Mouse (Mus musculus) myocyte (in vitro differentiated cells): ENCODE measurements around the gene Bcas3. TPM values are rescaled to one million over a fixed set of nuclear protein-coding genes. Genes with fewer than 3 reads are reported as not detected.

Experiments
- H3K27me3 ChIP-seq: one replicate; pipeline ENCODE4 v1.6.1; 2011; ENCODE audit not compliant: control insufficient read depth, insufficient read depth, insufficient read length
- H3K36me3 ChIP-seq: one replicate; pipeline ENCODE4 v1.6.1; 2011; ENCODE audit not compliant: control insufficient read depth, insufficient read depth
- H3K4me2 ChIP-seq: one replicate; pipeline ENCODE4 v1.6.1; 2011; ENCODE audit warnings: low read depth, control low read depth
- H3K4me3 ChIP-seq: one replicate; pipeline ENCODE4 v1.5.1; 2011; ENCODE audit warnings: mild to moderate bottlenecking, control low read depth, moderate library complexity
- H3K79me2 ChIP-seq: one replicate; pipeline ENCODE4 v1.6.1; 2011; ENCODE audit not compliant: control insufficient read depth, insufficient read depth
- H3ac ChIP-seq: one replicate; pipeline ENCODE4 v1.6.1; 2011; ENCODE audit not compliant: control insufficient read depth, insufficient read length
- CEBPB ChIP-seq: IDR thresholded peaks from 2 replicates; pipeline ENCODE4 v1.6.1; 2011; ENCODE audit warnings: mild to moderate bottlenecking, moderate library complexity; ENCODE audit not compliant: poor library complexity, insufficient read depth, severe bottlenecking
- E2F4 ChIP-seq: IDR thresholded peaks from one replicate; pipeline ENCODE4 v1.6.1; 2011; ENCODE audit warnings: mild to moderate bottlenecking, control low read depth, moderate library complexity; ENCODE audit not compliant: insufficient read depth
- MAX ChIP-seq: IDR thresholded peaks from one replicate; pipeline ENCODE4 v1.6.1; 2011; ENCODE audit warnings: low read depth, mild to moderate bottlenecking, control low read depth
- MYOD1 ChIP-seq, 3 experiments: IDR thresholded peaks; one replicate each; pipeline ENCODE4 v1.6.1; 2011; ENCODE audit warnings: control low read depth in 2 of 3, low read depth in 2 of 3, mild to moderate bottlenecking in 2 of 3, moderate library complexity in 1 of 3; ENCODE audit not compliant: insufficient read length in 2 of 3, control insufficient read depth in 1 of 3
- MYOG ChIP-seq, 3 experiments: IDR thresholded peaks; one replicate each; pipeline ENCODE4 v1.6.1; 2011; ENCODE audit warnings: control low read depth in 2 of 3, low read depth in 2 of 3, mild to moderate bottlenecking in 2 of 3; ENCODE audit not compliant: insufficient read length in 2 of 3, control insufficient read depth in 1 of 3, insufficient read depth in 1 of 3
- POLR2A ChIP-seq: IDR thresholded peaks from one replicate; pipeline ENCODE4 v1.6.1; 2011; ENCODE audit warnings: low read depth, mild to moderate bottlenecking, control low read depth, moderate library complexity; ENCODE audit not compliant: insufficient read length
- POLR2AphosphoS2 ChIP-seq: IDR thresholded peaks from one replicate; pipeline ENCODE4 v1.6.1; 2011; ENCODE audit warnings: low read depth, control low read depth; ENCODE audit not compliant: insufficient read length
- REST ChIP-seq: IDR thresholded peaks from one replicate; pipeline ENCODE4 v1.6.1; 2011; ENCODE audit warnings: mild to moderate bottlenecking, control low read depth, moderate library complexity; ENCODE audit not compliant: insufficient read depth, insufficient read length
- SRF ChIP-seq: IDR thresholded peaks from one replicate; pipeline ENCODE4 v1.6.1; 2011; ENCODE audit warnings: low read depth; ENCODE audit not compliant: control insufficient read depth, insufficient read length
- TCF12 ChIP-seq: IDR thresholded peaks from one replicate; pipeline ENCODE4 v1.6.1; 2011; ENCODE audit warnings: mild to moderate bottlenecking, control low read depth; ENCODE audit not compliant: poor library complexity, insufficient read depth, severe bottlenecking
- TCF3 ChIP-seq: IDR thresholded peaks from one replicate; pipeline ENCODE4 v1.6.1; 2011; ENCODE audit warnings: low read depth, control low read depth; ENCODE audit not compliant: insufficient read length
- USF1 ChIP-seq: IDR thresholded peaks from one replicate; pipeline ENCODE4 v1.6.1; 2011; ENCODE audit warnings: low read depth, mild to moderate bottlenecking, control low read depth, moderate library complexity
- polyA plus RNA-seq: library from polyadenylated mRNA; unstranded; fragments of >200 nt; fragmentation: generic; extraction: Trizol; gene quantifications from one replicate; pipeline ENCODE4 v1.2.1, GENCODE M21; 2012; ENCODE audit warnings: missing spikeins

Gene Bcas3
- polyA plus RNA-seq, 1 experiment: 30.1 TPM

DNA sequence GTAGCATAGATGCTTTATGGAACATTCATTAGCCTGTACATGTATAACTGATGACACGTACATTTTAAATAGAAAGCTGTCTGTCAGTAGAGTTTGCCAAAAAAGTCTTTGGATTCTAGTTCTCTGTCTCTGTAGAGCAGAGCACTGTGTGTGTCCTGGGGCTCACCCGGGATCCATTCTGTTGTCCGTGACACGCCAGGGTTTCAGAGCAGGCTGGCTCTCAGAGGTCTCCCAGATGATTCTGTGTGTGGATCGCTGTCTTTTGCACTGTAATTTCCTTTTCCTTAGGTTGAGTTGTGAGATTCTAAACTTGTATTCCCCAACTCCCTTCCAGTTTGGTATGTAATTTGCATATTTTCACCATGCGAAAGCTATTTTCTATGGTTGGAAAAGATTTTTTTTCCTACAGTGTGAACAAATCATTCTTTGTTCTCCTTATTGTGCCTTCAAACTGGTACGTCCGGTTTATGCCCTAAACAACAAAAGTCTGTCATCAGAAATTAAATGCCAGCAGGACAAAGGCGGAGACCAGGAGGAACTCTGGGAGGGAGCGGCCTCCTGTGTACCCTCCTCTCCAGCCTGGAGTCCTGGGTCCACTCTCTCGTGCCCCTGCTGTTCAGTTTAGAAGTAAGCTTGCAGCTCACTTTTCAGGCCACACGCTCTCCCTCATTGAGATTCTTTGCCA is 39.4 kb downstream of the Bcas3 start:
- H3K79me2 ChIP-seq: no peaks in the 10 kb centered on the region
- H3K27me3 ChIP-seq: no peaks in the 10 kb centered on the region
- no peak overlapping the region for H3K4me3 ChIP-seq
- TF ChIP-seq USF1: no peak
- TF ChIP-seq MYOD1 (IDR thresholded peaks at IDR 0.05; ENCODE audit: control insufficient read depth in 1 of 3, insufficient read length in 2 of 3, low read depth in 2 of 3): no peak
- no peak for TF ChIP-seq CEBPB
- TF ChIP-seq TCF12: no peak
- TF ChIP-seq MAX: no peak
- no peak for TF ChIP-seq POLR2A
- H3ac ChIP-seq: no peak overlapping the region
- H3K36me3 ChIP-seq: no peaks in the 10 kb centered on the region
- H3K4me2 ChIP-seq: no peak overlapping the region

DNA sequence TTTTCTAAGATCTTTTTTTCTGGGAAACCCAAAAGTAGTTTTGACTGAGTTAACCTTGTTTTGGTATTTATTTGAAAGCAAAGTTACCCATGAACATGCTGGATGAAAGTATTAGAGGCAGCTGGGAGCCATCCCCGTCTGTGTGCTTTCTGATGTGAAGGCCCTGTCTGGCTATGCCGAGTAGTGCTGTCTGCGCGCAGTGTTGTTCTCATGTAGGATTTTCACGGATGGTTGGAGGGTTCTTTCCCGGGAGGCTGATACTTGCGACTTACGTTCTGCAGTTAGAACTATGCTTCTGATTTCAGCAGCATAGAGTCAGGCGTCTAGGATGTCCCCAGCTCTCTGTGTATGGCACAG is 39.9 kb downstream of the Bcas3 start:
- H3ac ChIP-seq: no peak overlapping the region
- H3K36me3 ChIP-seq: no peaks in the 10 kb centered on the region
- H3K79me2 ChIP-seq: no peaks in the 10 kb centered on the region
- TF ChIP-seq TCF3 (no peak), REST (no peak), POLR2AphosphoS2 (no peak), MAX (no peak), POLR2A (no peak), USF1 (no peak), TCF12 (no peak), MYOG (IDR thresholded peaks at IDR 0.05; ENCODE audit: control insufficient read depth in 1 of 3, insufficient read depth in 1 of 3, insufficient read length in 2 of 3, low read depth in 2 of 3) (no peak), MYOD1 (IDR thresholded peaks at IDR 0.05; ENCODE audit: control insufficient read depth in 1 of 3, insufficient read length in 2 of 3, low read depth in 2 of 3) (no peak), SRF (no peak)
- no peak overlapping the region for H3K4me3 ChIP-seq
- no peaks in the 10 kb centered on the region for H3K27me3 ChIP-seq
- H3K4me2 ChIP-seq: no peak overlapping the region

DNA sequence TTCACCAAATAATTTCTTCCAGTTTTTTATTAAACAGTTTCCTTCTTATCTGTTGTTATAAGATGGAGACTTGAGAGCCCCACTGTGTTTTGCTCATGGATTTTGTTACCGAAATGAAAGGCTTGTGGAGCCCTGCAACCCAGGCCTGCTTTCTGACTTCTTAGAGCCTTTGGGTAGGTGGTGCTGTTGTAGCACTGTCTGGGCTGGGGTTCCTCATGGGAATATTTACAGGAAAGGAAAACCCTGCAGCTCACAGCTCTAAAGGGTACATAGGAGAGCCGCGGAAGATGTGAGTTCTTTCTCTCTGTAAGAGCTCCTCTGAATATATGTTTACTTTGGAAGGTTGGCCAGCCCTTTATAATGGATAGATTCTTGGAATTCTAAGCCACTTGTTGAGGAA is 41.0 kb downstream of the Bcas3 start:
- Histone ChIP-seq H3K36me3 (no peaks in the 10 kb centered on the region), H3K4me2 (no peak overlapping the region), H3K27me3 (no peaks in the 10 kb centered on the region), H3K79me2 (no peaks in the 10 kb centered on the region), H3ac (no peak overlapping the region), H3K4me3 (no peak overlapping the region)
- TF ChIP-seq REST (no peak), E2F4 (no peak), POLR2A (no peak), TCF3 (no peak), SRF (no peak), USF1 (no peak), MAX (no peak), CEBPB (no peak), MYOG (IDR thresholded peaks at IDR 0.05; ENCODE audit: control insufficient read depth in 1 of 3, insufficient read depth in 1 of 3, insufficient read length in 2 of 3, low read depth in 2 of 3) (no peak), TCF12 (no peak), POLR2AphosphoS2 (no peak), MYOD1 (IDR thresholded peaks at IDR 0.05; ENCODE audit: control insufficient read depth in 1 of 3, insufficient read length in 2 of 3, low read depth in 2 of 3) (no peak)

DNA sequence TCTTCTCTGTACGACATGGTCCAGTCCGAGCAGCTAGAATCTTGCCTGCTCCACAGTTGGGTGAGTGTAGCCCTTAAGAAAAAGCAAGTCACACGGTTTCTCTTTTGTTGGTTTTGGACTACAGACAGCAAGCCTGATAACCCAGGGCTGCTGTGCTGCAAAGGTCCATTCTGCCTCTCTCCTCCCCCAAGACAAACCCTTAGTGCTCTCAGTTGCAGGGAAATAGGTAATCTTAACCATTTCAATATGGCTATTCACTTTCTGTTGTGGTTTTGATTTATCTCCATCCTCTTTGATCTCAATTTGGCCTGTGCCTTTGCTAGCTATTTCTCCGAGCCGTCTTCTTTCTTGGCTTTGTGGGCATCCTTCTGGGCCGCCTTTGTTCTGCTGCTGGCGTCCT is 42.4 kb downstream of the Bcas3 start:
- H3K79me2 ChIP-seq: no peaks in the 10 kb centered on the region
- H3K4me3 ChIP-seq: no peak overlapping the region
- H3ac ChIP-seq: no peak overlapping the region
- no peaks in the 10 kb centered on the region for H3K27me3 ChIP-seq
- no peaks in the 10 kb centered on the region for H3K36me3 ChIP-seq
- no peak overlapping the region for H3K4me2 ChIP-seq
- TF ChIP-seq POLR2AphosphoS2: no peak
- TF ChIP-seq CEBPB: no peak
- no peak for TF ChIP-seq E2F4
- no peak for TF ChIP-seq TCF3
- no peak for TF ChIP-seq MYOD1 (IDR thresholded peaks at IDR 0.05; ENCODE audit: control insufficient read depth in 1 of 3, insufficient read length in 2 of 3, low read depth in 2 of 3)
- no peak for TF ChIP-seq MYOG (IDR thresholded peaks at IDR 0.05; ENCODE audit: control insufficient read depth in 1 of 3, insufficient read depth in 1 of 3, insufficient read length in 2 of 3, low read depth in 2 of 3)
- no peak for TF ChIP-seq MAX
- no peak for TF ChIP-seq REST
- TF ChIP-seq SRF: no peak
- no peak for TF ChIP-seq POLR2A

DNA sequence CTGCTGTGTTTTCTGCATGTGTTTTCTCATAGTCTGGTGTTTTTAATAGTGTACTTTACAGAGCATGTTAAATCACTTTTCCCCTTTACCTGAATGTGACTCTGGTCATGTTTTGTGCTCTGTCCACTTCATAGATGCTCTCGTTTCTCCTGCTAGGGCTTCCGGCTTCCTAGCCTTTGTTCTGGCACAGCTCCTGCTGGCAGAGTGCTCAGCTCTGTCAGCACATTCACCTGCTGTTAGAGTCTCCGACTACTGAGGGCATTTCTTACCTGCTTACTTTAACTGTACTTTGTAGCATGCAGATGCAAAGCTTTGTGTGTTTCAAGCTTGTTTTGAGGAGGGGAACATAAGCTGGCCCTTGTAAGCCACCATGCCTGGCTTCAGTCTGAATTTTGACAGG is 53.6 kb downstream of the Bcas3 start:
- no peaks in the 10 kb centered on the region for H3K27me3 ChIP-seq
- H3K36me3 ChIP-seq: no peaks in the 10 kb centered on the region
- no peak for TF ChIP-seq E2F4
- no peak for TF ChIP-seq CEBPB
- TF ChIP-seq USF1: no peak
- TF ChIP-seq POLR2A: no peak
- no peak for TF ChIP-seq SRF
- TF ChIP-seq TCF3: no peak
- no peak for TF ChIP-seq MYOD1 (IDR thresholded peaks at IDR 0.05; ENCODE audit: control insufficient read depth in 1 of 3, insufficient read length in 2 of 3, low read depth in 2 of 3)
- TF ChIP-seq REST: no peak
- no peak for TF ChIP-seq MYOG (IDR thresholded peaks at IDR 0.05; ENCODE audit: control insufficient read depth in 1 of 3, insufficient read depth in 1 of 3, insufficient read length in 2 of 3, low read depth in 2 of 3)
- no peak for TF ChIP-seq MAX
- TF ChIP-seq POLR2AphosphoS2: no peak
- TF ChIP-seq TCF12: no peak
- H3K4me3 ChIP-seq: no peak overlapping the region
- no peak overlapping the region for H3ac ChIP-seq
- no peaks in the 10 kb centered on the region for H3K79me2 ChIP-seq
- no peak overlapping the region for H3K4me2 ChIP-seq
